In the genomic region with DNA sequence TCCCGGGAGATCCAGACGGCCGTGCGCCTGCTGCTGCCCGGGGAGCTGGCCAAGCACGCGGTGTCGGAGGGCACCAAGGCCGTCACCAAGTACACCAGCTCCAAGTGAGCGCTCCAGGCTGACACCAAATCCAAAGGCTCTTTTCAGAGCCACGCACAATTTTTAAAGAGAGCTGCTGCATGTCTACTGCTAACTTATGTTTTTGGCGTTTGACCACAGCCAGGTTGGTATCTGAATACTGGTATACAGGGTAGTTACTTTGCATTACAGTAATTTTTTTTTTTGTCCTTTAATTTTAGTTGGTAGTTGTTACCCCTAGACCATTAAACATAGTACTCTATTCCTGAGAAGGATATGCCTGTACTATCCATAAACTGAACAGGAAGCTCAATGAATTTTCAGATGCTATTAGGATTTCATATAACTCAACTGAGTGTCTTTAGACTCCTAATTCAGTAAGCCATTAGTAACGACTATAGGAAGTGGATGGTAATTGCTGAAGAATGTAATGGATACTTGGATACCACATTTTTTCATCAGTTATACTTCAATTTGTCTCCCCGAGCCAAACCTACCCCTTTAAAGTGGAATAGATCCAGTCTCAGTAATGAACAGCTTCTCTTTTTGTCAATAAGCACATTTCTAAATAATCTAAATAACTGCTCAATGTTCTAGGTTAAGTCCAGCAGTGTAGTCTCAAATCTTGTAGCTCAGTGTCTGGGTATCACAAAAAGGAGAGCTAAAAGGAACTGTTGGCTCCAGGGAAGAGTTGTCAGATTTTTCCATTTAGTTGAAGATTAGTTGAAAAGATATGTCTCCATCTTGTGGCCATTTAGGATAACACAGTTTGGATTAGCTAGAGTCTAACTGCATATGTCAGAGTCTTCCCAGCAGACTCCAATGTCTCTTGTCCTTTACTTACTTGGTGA, we compare ENCODE assay signal across 7 mouse cellular contexts. TPM values are rescaled to one million over a fixed set of nuclear protein-coding genes. Genes with fewer than 3 reads are reported as not detected.
DNase-seq lines count a peak whose midpoint lies in the region; ATAC-seq lines count a peak whose summit lies in the region.

No protein-coding gene starts in this region.

- ATAC-seq in heart, embryonic 14.5 days (ENCODE audit: insufficient number of reproducible peaks, insufficient read depth, low FRiP score, low read depth), result no peak
- peak; percentile 8 for ATAC-seq in liver, embryonic 15.5 days (ENCODE audit: insufficient read depth)
- no peak for ATAC-seq in activated CD4-positive, CD25-positive, alpha-beta regulatory T cell, adult 4 months

- H3K27ac ChIP-seq in heart, embryonic 14.5 days (replicated peaks in 1 of 2; ENCODE audit: control insufficient read depth in 1 of 2, insufficient read depth in 1 of 2, low read depth in 2 of 2, low read length in 2 of 2), result peak overlapping the region; percentile 83 to 85
- peak overlapping the region; percentile 97 for H3K27ac ChIP-seq in liver, embryonic 15.5 days (replicated peaks)

- H3K27me3 ChIP-seq in heart, embryonic 14.5 days (ENCODE audit: control insufficient read depth, insufficient read depth, low read length), result no peaks in the 10 kb centered on the region
- no peaks in the 10 kb centered on the region for H3K27me3 ChIP-seq in liver, embryonic 15.5 days

- peak overlapping the region; percentile 70 for H3K4me2 ChIP-seq in heart, embryonic 14.5 days (ENCODE audit: low read length)
- peak overlapping the region; percentile 60 for H3K4me2 ChIP-seq in liver, embryonic 15.5 days

- no peaks in the 10 kb centered on the region for H3K36me3 ChIP-seq in heart, embryonic 14.5 days (ENCODE audit: control insufficient read depth, insufficient read depth, low read length)
- H3K36me3 ChIP-seq in liver, embryonic 15.5 days (replicated peaks), result no peaks in the 10 kb centered on the region

- peak overlapping the region; percentile 66 for H3K9ac ChIP-seq in heart, embryonic 14.5 days (ENCODE audit: low read length)
- peak overlapping the region; percentile 58 for H3K9ac ChIP-seq in liver, embryonic 15.5 days

- peaks cover 2 to 20% of the 10 kb centered on the region in 2 experiments; a peak in 3 of 4 replicates for H3K4me1 ChIP-seq in heart, embryonic 14.5 days (ENCODE audit: control insufficient read depth in 2 of 2, insufficient read depth in 2 of 2, low read length in 2 of 2)
- H3K4me1 ChIP-seq in liver, embryonic 15.5 days (replicated peaks), result peaks cover 48% of the 10 kb centered on the region

- DNase-seq in spleen, postnatal 4 days (ENCODE audit: low spot score in 2 of 2), result peak; percentile 45 to 69
- no peak for DNase-seq in spleen, postnatal 14 days (ENCODE audit: low spot score in 2 of 2)
- DNase-seq in c-Kit-negative CD71-positive TER-119-positive erythroid progenitor cells, embryonic 14.5 days (ENCODE audit: low read depth, low spot score), result peak; percentile 79
- DNase-seq in retina, embryonic 14.5 days (ENCODE audit: low spot score), result peak; percentile 86

- H3K9me3 ChIP-seq in heart, embryonic 14.5 days (ENCODE audit: control insufficient read depth, low read length), result no peaks in the 10 kb centered on the region
- H3K9me3 ChIP-seq in liver, embryonic 15.5 days (replicated peaks), result no peaks in the 10 kb centered on the region

- under 1% methylated on average over 10 of the region's 14 CpGs for WGBS in heart, embryonic 14.5 days
- 2% methylated on average over 14 of the region's 14 CpGs for WGBS in liver, embryonic 15.5 days (ENCODE audit: insufficient replicate concordance)

- peak overlapping the region; percentile 40 to 42 for H3K4me3 ChIP-seq in heart, embryonic 14.5 days (ENCODE audit: control insufficient read depth in 1 of 2, insufficient read depth in 1 of 2, low read depth in 1 of 2, low read length in 2 of 2)
- H3K4me3 ChIP-seq in liver, embryonic 15.5 days (replicated peaks), result peak overlapping the region; percentile 48

RNA-seq across cellular contexts. Expression of gene Hist1h2bj, which starts 0.8 kb away (rescaled TPM):
- polyA plus RNA-seq in heart, embryonic 14.5 days (2014; fragmentation: Nextera tagmentation; extraction: Ambion mirVana), result 2.5 and 2.6 TPM in 2 replicates
- polyA plus RNA-seq in liver, embryonic 15.5 days (2015; fragmentation: Nextera tagmentation; extraction: Ambion mirVana), result 17.5 and 18.4 TPM in 2 replicates
- 10 to 100 TPM in 1 of 2 experiments, 1 to 10 TPM in 1; 4.4 to 13.9 TPM for polyA plus RNA-seq in activated CD4-positive, CD25-positive, alpha-beta regulatory T cell, adult 4 months (2017; shearing (Covaris generic))

RNA-seq across cellular contexts. Expression of gene Hist1h2ag, which starts 1.0 kb away (rescaled TPM):
- polyA plus RNA-seq in heart, embryonic 14.5 days (2014; fragmentation: Nextera tagmentation; extraction: Ambion mirVana), result 9.7 and 11.2 TPM in 2 replicates
- polyA plus RNA-seq in liver, embryonic 15.5 days (2015; fragmentation: Nextera tagmentation; extraction: Ambion mirVana), result 13.0 and 22.6 TPM in 2 replicates
- polyA plus RNA-seq in activated CD4-positive, CD25-positive, alpha-beta regulatory T cell, adult 4 months (2017; shearing (Covaris generic)), result not detected

RNA-seq across cellular contexts. Expression of gene Hist1h4i, which starts 2.6 kb away (rescaled TPM):
- polyA plus RNA-seq in heart, embryonic 14.5 days (2014; fragmentation: Nextera tagmentation; extraction: Ambion mirVana), result 8.1 and 9.3 TPM in 2 replicates
- 40.8 and 42.0 TPM in 2 replicates for polyA plus RNA-seq in liver, embryonic 15.5 days (2015; fragmentation: Nextera tagmentation; extraction: Ambion mirVana)
- 10 to 100 TPM in 1 of 2 experiments, 1 to 10 TPM in 1; 5.9 to 14.6 TPM for polyA plus RNA-seq in activated CD4-positive, CD25-positive, alpha-beta regulatory T cell, adult 4 months (2017; shearing (Covaris generic))

RNA-seq across cellular contexts. Expression of gene Hist1h2bk, which starts 8.1 kb away (rescaled TPM):
- 1.9 and 2.3 TPM in 2 replicates for polyA plus RNA-seq in heart, embryonic 14.5 days (2014; fragmentation: Nextera tagmentation; extraction: Ambion mirVana)
- 4.4 and 5.4 TPM in 2 replicates for polyA plus RNA-seq in liver, embryonic 15.5 days (2015; fragmentation: Nextera tagmentation; extraction: Ambion mirVana)
- polyA plus RNA-seq in activated CD4-positive, CD25-positive, alpha-beta regulatory T cell, adult 4 months (2017; shearing (Covaris generic)), result 1 to 10 TPM; 2.6 to 4.2 TPM

RNA-seq across cellular contexts. Expression of gene Hist1h2ah, which starts 8.4 kb away (rescaled TPM):
- polyA plus RNA-seq in heart, embryonic 14.5 days (2014; fragmentation: Nextera tagmentation; extraction: Ambion mirVana), result 2.9 and 6.8 TPM in 2 replicates
- polyA plus RNA-seq in liver, embryonic 15.5 days (2015; fragmentation: Nextera tagmentation; extraction: Ambion mirVana), result 9.5 and 11.4 TPM in 2 replicates
- polyA plus RNA-seq in activated CD4-positive, CD25-positive, alpha-beta regulatory T cell, adult 4 months (2017; shearing (Covaris generic)), result 100 to 1,000 TPM in 1 of 2 experiments, not detected in 1; 174 TPM

Comparison
In these comparisons a context has a peak if more than half of its experiments do, and no peak if none do; other contexts are left out.
1. DNase-seq: peak in spleen, postnatal 4 days (2 of 2), c-Kit-negative CD71-positive TER-119-positive erythroid progenitor cells, embryonic 14.5 days (single experiment) and retina, embryonic 14.5 days (single experiment); none in spleen, postnatal 14 days (0 of 2).
2. RNA of gene Hist1h2ag, which starts 1.0 kb away (polyA plus RNA-seq): 13.0 to 22.6 TPM in liver, embryonic 15.5 days and 9.7 to 11.2 TPM in heart, embryonic 14.5 days; not detected in activated CD4-positive, CD25-positive, alpha-beta regulatory T cell, adult 4 months; every median in the first group is over 10 times any median in the second.